Mouse (Mus musculus): ENCODE results near the gene Pglyrp2.

DNA sequence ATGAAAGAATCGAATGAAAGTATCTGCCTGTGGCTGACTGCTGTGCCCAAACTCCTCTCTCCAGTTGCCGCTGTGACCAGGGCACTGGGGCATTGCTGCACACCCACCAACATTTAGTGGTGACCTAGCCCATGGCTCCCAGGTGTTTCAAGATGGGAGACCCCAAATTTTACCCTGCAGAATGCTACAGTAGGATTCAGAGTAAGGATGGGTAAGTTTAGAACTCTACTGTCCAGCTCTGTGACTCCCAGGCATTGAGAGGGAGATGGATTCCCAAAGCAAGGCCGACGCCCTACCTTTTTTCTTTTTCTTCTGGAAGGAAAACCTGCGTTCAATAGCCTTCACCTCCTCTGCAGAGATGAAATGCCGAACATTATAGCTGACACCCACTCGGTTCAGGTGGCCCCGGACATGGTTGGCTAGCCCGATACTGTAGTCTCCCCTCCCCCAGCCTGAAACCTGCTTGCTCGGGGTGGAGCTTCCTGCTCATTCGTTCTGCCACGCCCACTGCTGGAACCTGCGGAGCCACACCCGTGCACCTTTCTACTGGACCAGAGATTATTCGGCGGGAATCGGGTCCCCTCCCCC, 54.9 kb downstream of the Pglyrp2 start:
- TF ChIP-seq CTCF (IDR thresholded peaks at IDR 0.05) = no peak
- no peak for TF ChIP-seq EP300 (IDR thresholded peaks at IDR 0.05; ENCODE audit: insufficient read depth, low read depth, low read length)
- no peak for TF ChIP-seq POLR2A (IDR thresholded peaks at IDR 0.05; ENCODE audit: insufficient read depth, low read depth, low read length)

Data from heart, adult 2 months (tissue).